Mouse (Mus musculus): Measurements from ENCODE around the gene Gm38655. TPM values are rescaled to one million over a fixed set of nuclear protein-coding genes. Genes with fewer than 3 reads are reported as not detected.
A peak's percentile ranks its signal among the peaks of the same experiment; 100 is the strongest.

Gm38655 gene
- polyA plus RNA-seq, 1 experiment from 2014 or later = not detected

DNA sequence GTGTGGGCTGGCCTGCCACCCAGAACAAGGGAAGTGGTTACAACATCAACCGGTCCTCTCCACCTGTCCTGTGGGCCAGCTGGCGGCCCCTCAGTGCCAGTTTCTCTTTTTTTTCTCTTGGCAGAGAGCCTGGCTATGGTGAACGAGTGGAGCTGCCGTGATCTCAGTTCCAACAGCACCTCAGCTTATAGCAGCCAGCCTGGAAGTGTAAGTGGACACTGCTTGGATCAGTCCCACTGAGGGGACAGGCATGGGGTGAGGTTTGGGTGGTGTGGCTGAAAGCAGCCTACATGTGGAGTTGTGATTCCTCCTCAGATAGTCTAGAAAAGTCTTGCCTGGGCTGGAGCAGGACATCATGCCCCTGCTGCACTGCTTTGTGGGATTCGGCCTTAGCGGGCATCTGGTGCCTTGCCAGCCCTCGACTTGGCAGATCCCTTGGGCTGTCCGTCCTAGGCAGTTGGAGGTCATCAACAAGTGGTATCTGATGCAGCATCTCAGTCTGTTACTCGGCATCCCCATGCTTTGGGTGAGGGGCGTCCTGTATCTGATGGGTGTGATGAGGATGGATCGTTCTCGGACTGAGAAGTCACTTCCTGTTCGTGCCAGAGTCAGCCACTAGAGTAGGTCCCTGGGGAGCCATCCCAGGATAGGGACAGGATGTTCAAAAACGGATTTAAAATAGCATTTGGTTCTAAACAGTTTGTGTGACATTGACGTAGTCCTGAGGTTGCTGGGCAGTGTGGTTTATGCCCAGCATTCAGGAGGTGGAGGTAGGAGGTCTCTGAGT lies 35.6 kb upstream of the Gm38655 start:
- Histone ChIP-seq H3K27me3 (replicated peaks) (no peaks in the 10 kb centered on the region), H3K4me3 (no peak overlapping the region), H3K27ac (ENCODE audit: poor library complexity, severe bottlenecking) (no peak overlapping the region), H3K9ac (no peak overlapping the region), H3K4me2 (no peak overlapping the region), H3K36me3 (peaks cover 87% of the 10 kb centered on the region), H3K9me3 (replicated peaks) (no peaks in the 10 kb centered on the region), H3K4me1 (replicated peaks) (no peaks in the 10 kb centered on the region)
- WGBS = 79% methylated on average over 15 of the region's 15 CpGs
- ATAC-seq (ENCODE audit: insufficient number of reproducible peaks, low FRiP score) = no peak

DNA sequence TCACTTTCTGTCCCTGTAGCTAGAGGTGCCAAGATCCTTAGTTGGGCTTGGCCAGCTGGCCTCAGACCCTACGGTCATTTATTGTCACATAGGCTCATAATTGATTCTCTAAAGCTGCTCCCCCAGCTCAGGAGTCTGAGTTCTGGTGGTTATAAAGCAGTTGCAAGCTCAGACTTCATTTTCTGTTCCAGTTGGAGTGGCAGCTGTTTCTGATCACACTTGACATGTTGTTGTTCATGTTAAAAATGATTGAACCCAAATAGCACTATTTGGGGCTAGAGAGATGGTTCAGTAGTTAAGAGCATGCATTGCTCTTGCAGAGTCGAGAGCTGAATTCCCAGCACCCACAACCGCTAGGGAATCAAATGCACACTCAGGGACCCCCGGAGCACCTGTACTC lies 34.7 kb upstream of the Gm38655 start:
- no peak for ATAC-seq (ENCODE audit: insufficient number of reproducible peaks, low FRiP score)
- Histone ChIP-seq H3K27me3 (replicated peaks) (no peaks in the 10 kb centered on the region), H3K27ac (ENCODE audit: poor library complexity, severe bottlenecking) (no peak overlapping the region), H3K36me3 (peaks cover 87% of the 10 kb centered on the region), H3K9ac (no peak overlapping the region), H3K4me2 (no peak overlapping the region), H3K4me3 (no peak overlapping the region), H3K4me1 (replicated peaks) (no peaks in the 10 kb centered on the region), H3K9me3 (replicated peaks) (no peaks in the 10 kb centered on the region)
- 91% methylated on average over 4 of the region's 4 CpGs for WGBS

DNA sequence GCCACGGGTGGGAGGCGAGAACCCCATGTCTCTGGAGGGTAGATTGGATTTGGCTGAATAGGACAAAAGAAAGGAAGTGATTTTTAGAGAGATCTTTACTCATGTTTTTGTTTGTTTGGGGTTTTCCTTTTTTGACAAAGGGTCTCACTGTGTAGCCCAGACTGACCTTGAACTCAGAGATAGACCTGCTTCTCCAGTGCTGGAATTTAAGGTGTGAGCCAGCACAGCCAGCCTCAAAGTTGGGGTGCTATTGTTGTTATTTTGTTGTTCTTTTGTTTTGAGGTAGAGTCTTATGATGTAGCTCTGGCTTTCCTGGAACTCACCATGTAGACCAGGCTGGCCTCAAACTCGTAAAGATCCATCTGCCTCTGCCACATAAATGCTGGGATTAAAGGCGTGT lies 27.1 kb upstream of the Gm38655 start:
- H3K27me3 ChIP-seq (replicated peaks) = no peaks in the 10 kb centered on the region
- WGBS = 90% methylated on average over 4 of the region's 4 CpGs

DNA sequence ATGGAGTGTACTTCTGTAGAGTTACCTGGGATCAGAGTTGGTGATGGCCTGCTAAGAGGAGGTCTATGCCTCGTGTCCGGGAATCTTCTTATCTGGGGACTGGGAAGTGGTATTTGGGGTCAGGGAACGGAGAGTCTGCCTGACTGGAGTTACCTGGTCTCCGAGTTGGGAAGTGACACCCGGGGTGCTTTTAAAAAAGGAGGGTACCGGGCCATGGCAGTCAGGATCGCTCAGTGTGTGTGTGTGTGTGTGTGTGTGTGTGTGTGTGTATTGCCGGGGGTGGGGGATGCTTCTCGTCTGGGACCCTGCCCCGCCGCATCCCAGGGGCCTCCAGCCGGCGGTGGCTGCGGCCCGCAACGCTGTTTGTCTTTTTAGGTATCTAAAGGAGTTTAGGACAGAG lies 13.8 kb upstream of the Gm38655 start:
- 2% methylated on average over 16 of the region's 16 CpGs for WGBS
- H3K27ac ChIP-seq (ENCODE audit: poor library complexity, severe bottlenecking) = no peak overlapping the region

More for the DNA sequence above, 27.1 kb upstream of the Gm38655 start:
- H3K4me2 ChIP-seq = no peak overlapping the region
- no peaks in the 10 kb centered on the region for H3K4me1 ChIP-seq (replicated peaks)
- no peak overlapping the region for H3K9ac ChIP-seq
- H3K36me3 ChIP-seq = peaks cover 80% of the 10 kb centered on the region
- no peak overlapping the region for H3K4me3 ChIP-seq
- ATAC-seq (ENCODE audit: insufficient number of reproducible peaks, low FRiP score) = no peak
- no peak overlapping the region for H3K27ac ChIP-seq (ENCODE audit: poor library complexity, severe bottlenecking)
- no peaks in the 10 kb centered on the region for H3K9me3 ChIP-seq (replicated peaks)

DNA sequence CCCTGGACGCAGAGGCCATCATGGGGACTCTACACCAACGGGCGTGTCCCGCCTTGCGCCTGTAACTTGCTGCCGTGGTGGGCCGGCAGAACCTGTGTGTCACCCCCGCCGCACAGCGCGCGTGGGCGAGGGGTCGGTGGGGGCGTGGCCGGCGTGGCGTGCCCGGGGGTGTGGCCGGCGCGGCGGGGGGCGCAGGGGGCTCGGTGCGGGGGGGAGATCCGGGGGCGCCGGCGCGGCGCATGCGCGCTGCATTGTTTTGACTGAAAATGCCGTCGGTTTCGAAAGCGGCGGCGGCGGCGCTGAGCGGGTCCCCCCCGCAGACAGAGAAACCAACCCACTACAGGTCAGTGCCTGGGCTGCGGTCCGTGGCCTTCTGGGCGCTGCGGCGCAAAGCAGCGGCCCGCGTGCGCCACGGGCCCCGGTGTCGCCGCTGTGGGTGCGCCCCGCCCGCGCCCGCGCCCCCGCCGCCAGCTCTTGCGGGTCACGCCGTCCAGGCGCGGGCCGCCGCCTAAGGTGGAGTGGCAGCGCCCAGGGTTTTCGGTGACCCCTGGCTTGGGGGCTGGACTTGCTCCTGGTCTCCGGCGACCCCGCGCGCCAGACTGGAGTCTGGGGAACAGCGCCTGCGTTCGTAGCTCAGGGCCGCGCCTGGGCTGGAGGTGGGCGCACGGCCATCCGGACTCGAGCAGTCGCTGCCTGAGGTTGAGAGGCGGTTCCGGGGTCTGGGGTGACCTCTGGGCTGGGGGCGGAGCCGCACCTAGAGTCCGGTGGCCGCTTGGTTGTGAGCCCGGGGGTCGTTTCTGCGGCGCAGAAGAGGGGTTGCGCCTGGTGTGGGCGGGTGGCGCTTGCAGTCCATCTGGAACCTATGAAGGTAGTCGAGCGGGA lies 13.1 kb upstream of the Gm38655 start, which contains the start of gene Unkl:
Gene Unkl, plus strand, starts transcription at position 248 of the 882 bp plus-strand sequence.
- Histone ChIP-seq H3K36me3 (peaks cover 15% of the 10 kb centered on the region), H3K27ac (ENCODE audit: poor library complexity, severe bottlenecking) (peak within 1 kb of the TSS; percentile 84), H3K4me3 (peak within 1 kb of the TSS; percentile 98), H3K27me3 (replicated peaks) (no peaks in the 10 kb centered on the region), H3K9me3 (replicated peaks) (no peaks in the 10 kb centered on the region), H3K4me1 (replicated peaks) (peaks cover 26% of the 10 kb centered on the region), H3K9ac (peak within 1 kb of the TSS; percentile 95), H3K4me2 (peak within 1 kb of the TSS; percentile 83)
- peak; percentile 61 for ATAC-seq (ENCODE audit: insufficient number of reproducible peaks, low FRiP score)
- WGBS = under 1% methylated on average over 100 of the region's 104 CpGs

More for the DNA sequence above, 13.8 kb upstream of the Gm38655 start:
- Histone ChIP-seq H3K9ac (peak overlapping the region; percentile 95), H3K36me3 (peaks cover 21% of the 10 kb centered on the region), H3K9me3 (replicated peaks) (no peaks in the 10 kb centered on the region), H3K27me3 (replicated peaks) (no peaks in the 10 kb centered on the region), H3K4me3 (peak overlapping the region; percentile 98), H3K4me2 (peak overlapping the region; percentile 83), H3K4me1 (replicated peaks) (peaks cover 26% of the 10 kb centered on the region)
- ATAC-seq (ENCODE audit: insufficient number of reproducible peaks, low FRiP score) = no peak

DNA sequence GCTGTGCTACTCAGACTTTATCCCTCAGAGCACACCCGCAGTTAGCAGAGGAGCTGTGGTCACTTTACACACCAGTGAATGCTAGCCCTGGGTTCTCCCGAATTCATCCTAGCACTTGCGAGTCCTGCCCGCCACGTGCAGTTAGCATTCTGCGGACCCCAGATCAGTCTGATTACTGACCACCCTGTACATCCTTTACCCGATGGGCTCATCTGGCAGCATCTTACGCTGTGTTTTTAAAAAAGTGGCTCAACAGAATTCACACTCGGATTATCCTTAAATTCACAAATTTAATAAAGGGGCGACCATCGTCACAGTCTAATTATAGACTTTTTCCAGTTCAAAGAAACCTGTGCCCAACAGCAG lies 12.5 kb upstream of the Gm38655 start:
- Histone ChIP-seq H3K27me3 (replicated peaks) (no peaks in the 10 kb centered on the region), H3K4me3 (peak overlapping the region; percentile 98), H3K4me1 (replicated peaks) (peaks cover 26% of the 10 kb centered on the region), H3K4me2 (peak overlapping the region; percentile 83), H3K36me3 (peaks cover 15% of the 10 kb centered on the region), H3K27ac (ENCODE audit: poor library complexity, severe bottlenecking) (peak overlapping the region; percentile 84), H3K9ac (peak overlapping the region; percentile 95), H3K9me3 (replicated peaks) (no peaks in the 10 kb centered on the region)
- ATAC-seq (ENCODE audit: insufficient number of reproducible peaks, low FRiP score) = no peak; the same call in 1 of the 2 replicates
- WGBS = 6% methylated on average over 11 of the region's 11 CpGs

DNA sequence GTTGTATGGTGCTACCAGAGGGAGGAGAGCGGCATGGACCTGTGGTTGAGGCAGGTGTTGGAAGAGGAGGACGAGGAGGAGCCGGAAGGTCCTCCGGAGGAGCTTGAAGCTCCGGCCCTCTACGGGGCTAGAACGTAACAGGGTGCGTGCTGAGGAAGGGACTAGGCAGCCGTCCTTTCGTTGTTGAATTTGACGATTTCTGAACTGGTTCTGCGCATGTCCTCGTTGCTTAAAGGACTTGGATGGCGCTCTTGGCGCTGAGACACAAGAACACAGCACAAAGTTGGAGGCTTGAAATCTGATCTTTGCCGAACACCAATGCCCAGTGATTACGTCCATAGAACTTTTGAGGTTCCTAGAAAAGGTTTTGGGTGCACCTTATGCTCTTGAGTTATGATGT lies 9.7 kb upstream of the Gm38655 start:
- ATAC-seq (ENCODE audit: insufficient number of reproducible peaks, low FRiP score) = no peak
- Histone ChIP-seq H3K36me3 (peaks cover 3% of the 10 kb centered on the region; the same call in 1 of the 2 replicates), H3K4me1 (replicated peaks) (peaks cover 25% of the 10 kb centered on the region), H3K4me3 (peak overlapping the region; percentile 87), H3K27ac (ENCODE audit: poor library complexity, severe bottlenecking) (peak overlapping the region; percentile 62; the same call in 1 of the 2 replicates), H3K9me3 (replicated peaks) (no peaks in the 10 kb centered on the region), H3K9ac (peak overlapping the region; percentile 88), H3K27me3 (replicated peaks) (peaks cover 15% of the 10 kb centered on the region), H3K4me2 (peak overlapping the region; percentile 93)
- WGBS = 6% methylated on average over 17 of the region's 17 CpGs

DNA sequence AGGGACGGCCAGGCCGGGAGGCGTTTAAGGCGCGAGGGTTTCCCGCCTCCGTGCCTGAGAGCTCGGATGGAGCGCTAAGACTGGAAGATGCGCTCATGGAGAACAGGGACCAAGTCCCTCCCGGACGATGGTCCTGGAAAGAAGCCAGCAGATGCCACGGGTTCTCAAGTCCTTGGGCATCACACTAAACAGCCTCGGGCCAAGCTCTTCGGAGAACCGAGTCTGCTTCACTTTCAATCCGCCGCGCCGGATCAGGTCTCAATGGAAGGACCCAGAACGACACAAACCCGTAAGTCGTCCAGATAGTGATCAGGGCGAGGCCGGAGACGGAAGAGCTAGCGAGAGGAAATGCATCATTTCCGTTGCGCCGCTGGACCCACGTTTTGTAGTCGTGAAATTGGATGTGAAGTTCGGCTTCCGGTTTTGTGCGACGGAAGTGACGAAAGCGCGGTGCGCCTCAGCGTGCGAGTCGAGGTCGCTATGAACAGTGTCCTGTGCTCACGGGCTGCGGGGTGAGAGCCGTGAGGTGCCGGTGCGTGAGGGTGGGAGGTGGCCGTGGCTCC lies 8.9 kb upstream of the Gm38655 start, which contains the start of gene BC003965:
Gene BC003965, plus strand, starts transcription at position 426 of the 563 bp plus-strand sequence.
- ATAC-seq (ENCODE audit: insufficient number of reproducible peaks, low FRiP score) = peak; percentile 81
- Histone ChIP-seq H3K4me1 (replicated peaks) (peaks cover 18% of the 10 kb centered on the region), H3K27ac (ENCODE audit: poor library complexity, severe bottlenecking) (peak within 1 kb of the TSS; percentile 87), H3K4me3 (peak within 1 kb of the TSS; percentile 87), H3K27me3 (replicated peaks) (peaks cover 15% of the 10 kb centered on the region), H3K36me3 (peaks cover 3% of the 10 kb centered on the region; the same call in 1 of the 2 replicates), H3K9ac (peak within 1 kb of the TSS; percentile 88), H3K4me2 (peak within 1 kb of the TSS; percentile 93), H3K9me3 (replicated peaks) (no peaks in the 10 kb centered on the region)
- under 1% methylated on average over 50 of the region's 50 CpGs for WGBS

DNA sequence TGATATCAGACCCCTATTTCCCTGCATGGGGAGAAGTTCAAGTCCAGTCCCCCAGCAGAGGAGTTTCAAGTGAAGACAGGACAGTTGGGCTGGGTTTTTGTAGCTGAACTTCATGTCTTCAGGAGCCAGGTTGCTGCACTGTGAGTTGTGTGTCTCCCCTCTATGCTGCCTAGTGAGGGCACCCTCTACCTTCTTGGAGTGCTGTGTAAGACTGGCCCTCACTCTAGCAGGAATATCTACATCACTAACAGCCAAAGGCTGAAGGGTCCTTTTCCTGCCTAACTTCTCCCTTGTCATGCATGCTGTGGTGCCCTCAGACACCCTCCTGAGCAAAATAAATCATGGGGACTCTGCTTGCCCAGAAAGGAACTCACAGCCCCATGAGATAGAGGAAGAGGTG lies 8.0 kb upstream of the Gm38655 start:
- Histone ChIP-seq H3K27me3 (replicated peaks) (peaks cover 15% of the 10 kb centered on the region), H3K9ac (no peak overlapping the region), H3K4me2 (peak overlapping the region; percentile 93; the same call in 1 of the 2 replicates), H3K4me3 (peak overlapping the region; percentile 87; the same call in 1 of the 2 replicates), H3K27ac (ENCODE audit: poor library complexity, severe bottlenecking) (no peak overlapping the region), H3K4me1 (replicated peaks) (peaks cover 15% of the 10 kb centered on the region), H3K9me3 (replicated peaks) (no peaks in the 10 kb centered on the region), H3K36me3 (peaks cover 3% of the 10 kb centered on the region; the same call in 1 of the 2 replicates)
- no peak for ATAC-seq (ENCODE audit: insufficient number of reproducible peaks, low FRiP score)

DNA sequence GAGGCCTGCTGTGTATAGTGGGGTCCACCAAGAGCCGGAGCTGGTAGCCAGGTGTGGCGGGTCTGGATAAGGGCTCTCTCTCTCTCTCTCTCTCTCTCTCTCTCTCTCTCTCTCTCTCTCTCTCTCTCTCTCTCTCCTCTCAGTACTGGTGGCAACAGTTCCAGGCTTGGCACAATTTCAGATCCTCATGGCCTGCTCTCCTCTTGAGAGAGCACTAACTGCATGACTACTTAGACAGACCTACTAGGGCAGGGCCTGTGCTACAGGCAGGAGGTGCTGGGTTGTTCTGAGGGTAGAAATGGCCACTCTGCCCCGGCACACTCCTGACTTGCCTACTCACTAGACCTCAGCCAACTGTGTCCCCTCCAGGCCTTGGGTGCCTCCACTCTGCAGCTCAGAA lies 2.7 kb downstream of the Gm38655 start:
- no peak overlapping the region for H3K27ac ChIP-seq (ENCODE audit: poor library complexity, severe bottlenecking)
- H3K4me3 ChIP-seq = no peak overlapping the region
- H3K4me1 ChIP-seq (replicated peaks) = peaks cover 10% of the 10 kb centered on the region
- H3K4me2 ChIP-seq = no peak overlapping the region
- H3K9ac ChIP-seq = no peak overlapping the region
- no peak for ATAC-seq (ENCODE audit: insufficient number of reproducible peaks, low FRiP score)
- H3K27me3 ChIP-seq (replicated peaks) = peaks cover 18% of the 10 kb centered on the region
- H3K9me3 ChIP-seq (replicated peaks) = no peaks in the 10 kb centered on the region
- H3K36me3 ChIP-seq = no peaks in the 10 kb centered on the region
- WGBS = 87% methylated on average over 3 of the region's 3 CpGs

DNA sequence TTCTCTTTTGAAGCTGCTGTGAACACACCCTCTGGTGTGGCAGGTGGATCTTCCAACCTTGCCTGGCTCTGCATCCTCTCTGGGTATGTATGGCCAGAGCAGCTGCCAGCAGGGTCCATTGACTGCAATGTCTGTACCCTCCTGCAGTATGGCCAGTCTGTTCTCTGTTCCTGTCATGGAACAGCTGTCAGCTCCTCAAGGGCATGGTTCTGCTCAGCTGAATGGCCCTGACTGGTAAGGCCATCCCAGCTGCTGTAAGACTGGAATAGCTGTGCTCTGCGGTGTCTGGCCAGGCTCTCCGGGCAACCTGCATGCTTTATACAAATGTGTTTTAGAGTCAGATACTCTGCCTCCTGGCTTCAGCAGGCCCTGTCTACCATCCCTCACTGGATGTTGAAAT lies 5.6 kb downstream of the Gm38655 start:
- ATAC-seq (ENCODE audit: insufficient number of reproducible peaks, low FRiP score) = no peak
- WGBS = 62% methylated on average over 2 of the region's 2 CpGs
- Histone ChIP-seq H3K27me3 (replicated peaks) (peaks cover 5% of the 10 kb centered on the region), H3K4me2 (no peak overlapping the region), H3K27ac (ENCODE audit: poor library complexity, severe bottlenecking) (no peak overlapping the region), H3K9me3 (replicated peaks) (no peaks in the 10 kb centered on the region), H3K4me3 (no peak overlapping the region), H3K36me3 (no peaks in the 10 kb centered on the region), H3K9ac (no peak overlapping the region), H3K4me1 (replicated peaks) (peaks cover 12% of the 10 kb centered on the region)

Data from heart, embryonic 12.5 days (tissue).